Mouse (Mus musculus) brain, embryonic 14.5 days (tissue): ENCODE measurements around the gene Fam89a. TPM values are rescaled to one million over a fixed set of nuclear protein-coding genes. Genes with fewer than 3 reads are reported as not detected.

ENCODE experiments used
- DNase-seq: peaks from one replicate; pipeline ENCODE4 v3.0.0-alpha.2; 2011; ENCODE audit warnings: low read depth
- CTCF ChIP-seq: fragments of 200-500 bp; IDR thresholded peaks from 2 replicates; pipeline ENCODE4 v1.5.1; 2012; ENCODE audit warnings: inconsistent platforms, mild to moderate bottlenecking, moderate library complexity, borderline replicate concordance; ENCODE audit not compliant: insufficient read depth, insufficient read length; ENCODE audit errors: extremely low read depth
- POLR2A ChIP-seq: fragments of 200-500 bp; IDR thresholded peaks from 2 replicates; pipeline ENCODE4 v1.6.1; 2012; ENCODE audit warnings: mild to moderate bottlenecking, inconsistent platforms, borderline replicate concordance; ENCODE audit not compliant: poor library complexity, insufficient read depth, insufficient read length, severe bottlenecking; ENCODE audit errors: extremely low read depth
- polyA plus RNA-seq: library from polyadenylated mRNA; depleted of rRNA; stranded (reverse); fragments of >200 nt; gene quantifications from 2 replicates; pipeline ENCODE4 v1.2.3, GENCODE M21; 2012; rRNA removed

Gene Fam89a
- polyA plus RNA-seq: 0.49 and 0.64 TPM in 2 replicates

DNA sequence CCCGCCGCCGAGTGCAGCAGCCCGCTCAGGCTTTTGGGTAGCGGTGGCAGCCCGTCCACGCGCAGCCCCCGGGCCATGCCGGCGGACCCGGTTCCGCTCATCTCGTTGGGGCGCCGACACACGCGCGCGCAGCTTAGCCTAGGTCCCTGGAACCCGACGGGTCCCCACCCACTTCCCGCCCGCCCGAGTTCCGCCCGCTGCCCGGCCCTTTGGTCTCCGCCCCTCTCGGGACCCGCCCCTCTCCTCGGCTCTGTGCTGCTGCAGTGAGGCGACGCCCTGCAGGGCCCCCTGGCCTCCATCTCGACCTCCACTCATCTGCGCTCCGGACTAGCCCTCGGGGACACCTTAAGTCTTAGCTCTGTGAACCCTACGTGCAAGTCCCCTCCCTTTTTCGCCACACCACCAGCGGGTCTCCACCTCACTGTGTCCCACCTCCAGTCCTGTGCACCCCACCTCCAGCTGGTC lies at the start of gene Fam89a:
Gene Fam89a (minus strand): TSS at position 124 of the 465 bp plus-strand sequence.
- DNase-seq: peak; percentile 19

DNA sequence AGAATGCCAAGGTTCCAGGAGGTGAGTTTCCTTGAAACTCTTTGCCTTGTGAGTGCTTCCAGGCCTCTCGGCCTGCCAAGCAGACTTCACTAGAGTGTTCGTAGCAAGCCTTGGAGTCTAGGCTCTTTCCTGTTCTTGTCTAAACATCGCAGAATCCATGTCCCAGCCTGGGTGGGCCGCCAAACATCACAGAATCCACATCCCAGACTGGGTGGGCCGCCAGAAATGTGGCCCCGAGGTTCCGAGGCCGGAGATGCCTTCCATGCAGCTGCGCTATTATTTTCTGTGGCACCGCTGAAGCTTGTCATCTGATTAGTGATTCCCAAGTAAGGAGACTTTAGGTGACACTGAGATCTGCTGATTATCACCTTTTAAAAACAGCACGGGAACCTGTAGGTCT lies 48.9 kb upstream of the Fam89a start:
- no peak for DNase-seq
- TF ChIP-seq POLR2A: no peak

More for the DNA sequence above, at the start of gene Fam89a:
- no peak for TF ChIP-seq CTCF
- no peak for TF ChIP-seq POLR2A

DNA sequence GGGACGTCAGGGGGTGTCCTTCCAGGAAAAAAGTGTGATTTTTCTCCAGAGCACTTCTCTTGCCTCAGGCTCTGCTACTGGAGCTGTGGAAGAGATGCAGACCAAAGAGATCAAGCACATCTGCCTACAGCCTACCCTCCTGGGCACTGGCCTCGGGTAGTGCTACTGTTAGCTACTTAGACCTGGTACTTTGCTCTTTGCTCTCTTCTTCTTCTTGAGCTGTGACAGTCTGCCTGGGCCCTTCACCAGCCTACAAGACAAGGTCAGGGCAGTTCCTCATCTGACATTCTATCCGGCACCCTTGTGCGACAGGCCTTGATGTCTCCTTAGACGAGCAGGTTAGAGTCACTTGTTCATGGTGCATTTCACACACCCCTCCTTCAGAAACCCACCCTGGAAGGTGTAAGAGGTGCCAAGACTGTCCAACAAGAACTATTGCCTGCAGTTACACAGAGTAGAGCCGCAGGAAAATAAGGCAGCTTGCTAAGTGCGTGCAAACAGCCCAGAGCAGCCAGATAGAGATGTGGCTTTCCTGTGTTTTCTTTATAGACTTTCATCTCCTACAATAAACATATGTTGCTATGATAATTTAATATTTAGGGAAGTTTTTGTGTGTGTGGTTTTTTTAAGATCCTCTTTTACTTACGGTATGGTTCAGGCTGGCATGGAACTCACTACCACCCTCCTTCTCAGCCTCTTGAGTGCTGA lies 44.3 kb upstream of the Fam89a start:
- TF ChIP-seq POLR2A (no peak), CTCF (no peak)
- no peak for DNase-seq

DNA sequence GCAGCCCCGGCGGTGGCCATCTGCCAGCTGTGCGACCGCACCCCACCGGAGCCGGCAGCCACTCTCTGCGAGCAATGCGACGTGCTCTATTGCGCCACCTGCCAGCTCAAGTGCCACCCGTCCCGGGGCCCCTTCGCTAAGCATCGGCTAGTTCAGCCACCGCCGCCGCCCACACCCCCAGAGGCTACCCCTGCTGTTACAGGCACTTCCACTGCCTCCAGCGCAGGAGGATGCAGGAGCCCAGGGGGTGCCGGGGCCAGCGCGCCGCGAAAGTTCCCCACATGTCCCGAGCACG lies 42.8 kb upstream of the Fam89a start:
- TF ChIP-seq POLR2A (no peak), CTCF (peak; percentile 52; the same call in 1 of the 2 replicates)
- peak; percentile 87 for DNase-seq

DNA sequence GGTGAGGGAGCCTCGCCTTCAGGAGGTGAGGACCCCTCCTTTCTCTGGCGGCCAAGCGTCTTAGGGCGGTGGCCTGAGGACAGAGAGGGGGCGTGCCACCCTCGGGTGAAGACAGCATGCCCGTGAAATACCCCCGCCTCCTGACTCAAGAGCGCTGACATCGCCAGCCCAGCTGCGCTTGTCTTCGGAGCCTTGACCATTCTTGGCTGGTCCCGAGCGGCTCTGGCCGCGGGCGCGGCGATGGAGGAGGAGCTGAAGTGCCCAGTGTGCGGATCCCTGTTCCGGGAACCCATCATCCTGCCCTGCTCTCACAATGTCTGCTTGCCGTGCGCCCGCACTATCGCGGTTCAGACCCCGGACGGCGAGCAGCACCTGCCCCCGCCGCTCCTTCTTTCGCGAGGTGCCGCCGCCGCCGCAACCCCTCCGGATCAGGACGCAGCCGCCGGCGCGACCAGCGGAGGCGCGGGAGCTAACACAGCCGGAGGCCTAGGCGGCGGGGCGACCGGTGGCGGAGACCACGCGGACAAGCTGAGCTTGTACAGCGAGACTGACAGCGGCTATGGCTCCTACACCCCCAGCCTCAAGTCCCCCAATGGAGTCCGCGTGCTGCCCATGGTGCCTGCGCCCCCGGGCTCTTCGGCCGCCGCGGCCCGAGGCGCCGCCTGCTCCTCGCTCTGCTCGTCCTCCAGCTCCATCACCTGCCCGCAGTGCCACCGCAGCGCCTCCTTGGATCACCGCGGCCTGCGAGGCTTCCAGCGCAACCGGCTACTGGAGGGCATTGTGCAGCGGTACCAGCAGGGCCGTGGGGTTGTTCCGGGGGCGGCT lies 42.2 kb upstream of the Fam89a start:
- TF ChIP-seq POLR2A (peak; percentile 52; the same call in 1 of the 2 replicates), CTCF (no peak)
- peak; percentile 60 for DNase-seq

DNA sequence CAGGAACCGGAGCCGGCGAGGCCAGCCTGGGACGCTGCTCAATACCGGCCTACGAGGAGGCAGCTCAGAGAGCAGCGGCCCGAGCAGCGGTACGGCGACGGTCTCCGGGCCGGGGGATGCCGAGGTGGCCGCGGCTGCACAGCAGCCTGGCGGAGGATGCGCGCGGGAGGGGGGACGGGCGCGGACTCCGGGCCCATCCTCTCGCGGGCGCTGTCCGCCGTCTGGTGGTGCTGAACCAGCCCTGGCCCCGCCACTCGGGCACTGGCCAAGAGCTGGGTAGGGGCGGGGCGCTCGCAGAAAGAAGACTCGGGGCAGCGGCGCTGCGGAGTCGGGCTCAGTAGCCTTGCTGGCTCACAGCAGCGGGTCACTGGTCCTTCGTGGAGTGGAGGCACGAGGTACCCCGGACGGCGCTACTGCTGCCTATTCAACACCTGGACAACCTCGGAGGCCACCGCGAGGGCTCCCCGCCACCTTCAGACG lies 41.6 kb upstream of the Fam89a start:
- TF ChIP-seq CTCF (no peak), POLR2A (peak; percentile 13)

DNA sequence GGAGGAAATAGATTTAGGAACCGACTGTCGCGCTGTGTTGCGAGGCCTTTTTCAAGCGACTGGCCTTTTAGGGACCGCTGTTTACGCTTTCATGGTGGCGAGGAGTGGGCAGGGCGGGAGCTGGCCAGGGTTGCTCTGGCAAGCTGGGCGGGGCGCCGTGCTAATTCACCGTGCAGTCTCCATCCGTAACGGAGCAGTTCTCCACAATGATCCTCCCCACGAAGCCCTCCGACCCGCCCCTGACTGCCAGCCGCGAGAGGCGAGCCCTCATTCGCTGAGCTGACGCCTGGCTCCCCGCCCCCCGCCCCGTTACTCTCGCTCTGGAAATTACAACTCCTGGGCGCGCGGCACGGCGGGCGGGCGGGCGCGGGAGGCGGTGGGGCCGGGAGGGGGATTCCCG lies 41.1 kb upstream of the Fam89a start, which contains the start of gene Trim67:
Gene Trim67 (plus strand): TSS at position 385 of the 400 bp plus-strand sequence.
- peak; percentile 97 for DNase-seq
- TF ChIP-seq CTCF: no peak
- TF ChIP-seq POLR2A: peak; percentile 65; the same call in 1 of the 2 replicates

More for the DNA sequence above, 41.6 kb upstream of the Fam89a start:
- DNase-seq: peak; percentile 86

DNA sequence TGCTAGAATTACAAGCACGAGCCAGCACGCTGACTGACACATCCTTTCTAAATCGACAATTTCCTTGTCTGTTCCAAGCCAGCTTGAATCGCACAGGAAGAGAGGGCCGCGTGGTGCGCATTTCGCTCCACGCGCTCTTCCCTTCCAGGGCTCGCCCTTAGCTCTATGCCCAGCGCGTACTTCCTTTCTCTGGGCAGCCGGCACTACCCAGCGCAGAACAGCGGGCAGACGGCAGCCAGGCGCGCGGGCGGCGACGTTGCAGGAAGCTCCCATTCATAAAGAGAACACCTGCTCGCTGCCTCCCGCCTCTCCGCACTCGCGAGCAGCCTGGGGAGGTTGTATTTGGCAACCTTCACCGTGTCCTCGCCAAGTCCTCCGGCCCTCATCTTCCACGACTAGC lies 40.6 kb upstream of the Fam89a start:
- peak; percentile 90 for DNase-seq
- TF ChIP-seq POLR2A: 0 out of 2 replicates have a peak, but pooled peaks have one; percentile 14
- no peak for TF ChIP-seq CTCF

DNA sequence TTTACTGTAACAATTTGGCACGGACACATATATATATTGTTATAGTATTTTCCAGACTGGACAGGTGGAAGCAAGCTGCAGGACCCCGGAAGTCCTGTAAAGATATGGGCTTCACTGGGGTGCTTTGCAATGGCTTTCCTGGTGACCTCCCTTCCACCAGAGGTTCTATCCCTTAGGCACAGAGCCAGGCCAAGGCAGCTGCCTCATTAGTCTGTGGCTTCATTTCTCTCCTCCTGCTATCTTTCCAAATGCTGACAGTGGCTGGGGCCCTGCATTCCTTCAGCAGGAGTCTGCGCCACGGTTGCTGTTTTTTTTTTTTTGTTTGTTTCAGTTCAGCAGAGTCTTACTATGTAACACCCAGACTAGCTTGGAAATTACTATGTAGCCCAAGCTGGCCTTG lies 40.1 kb upstream of the Fam89a start:
- DNase-seq: no peak
- TF ChIP-seq POLR2A (no peak), CTCF (no peak)

DNA sequence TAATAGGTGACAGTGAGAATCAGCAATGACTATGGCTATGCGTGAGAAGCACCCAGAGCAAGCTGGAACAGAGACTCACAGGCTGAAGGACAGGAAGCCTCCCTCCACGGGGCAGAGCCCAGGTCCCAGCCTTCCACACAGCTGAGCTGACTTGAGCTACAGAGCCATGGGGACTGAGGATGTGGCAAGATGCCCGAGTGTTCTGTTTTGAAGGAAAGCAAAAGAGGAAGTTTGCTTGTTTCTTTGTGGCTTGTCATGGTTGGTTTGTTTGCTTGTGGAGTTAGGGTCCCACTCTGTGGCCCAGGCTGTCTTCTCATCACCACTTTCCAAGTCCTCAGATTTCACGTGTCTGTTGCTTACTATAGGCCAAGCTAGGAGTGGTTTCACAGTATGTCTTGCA lies 39.0 kb upstream of the Fam89a start:
- DNase-seq: no peak
- TF ChIP-seq CTCF (no peak), POLR2A (no peak)

DNA sequence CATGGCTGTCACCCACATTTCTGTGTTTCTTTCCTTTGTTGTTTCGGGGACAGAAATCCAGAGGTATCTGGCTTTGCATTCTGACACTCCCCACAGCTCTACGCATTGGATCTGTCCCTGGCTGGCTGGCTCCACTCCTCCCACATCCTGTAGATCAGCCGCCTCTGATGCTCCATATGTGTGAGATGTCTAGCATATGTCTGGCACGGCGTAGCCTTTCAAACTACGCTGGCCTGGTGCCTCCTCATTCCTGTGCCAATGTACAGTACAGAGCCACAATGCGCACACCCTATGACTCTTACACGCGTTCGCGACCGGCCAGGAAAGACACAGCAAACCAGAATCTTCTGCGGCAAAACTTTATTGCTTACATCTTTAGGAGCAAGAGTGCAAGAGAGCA lies 33.0 kb upstream of the Fam89a start:
- DNase-seq: peak; percentile 77

More for the DNA sequence above, 33.0 kb upstream of the Fam89a start:
- TF ChIP-seq CTCF: no peak
- TF ChIP-seq POLR2A: no peak
